Mouse (Mus musculus): ENCODE data around the gene Hoxd8. TPM values are rescaled to one million over a fixed set of nuclear protein-coding genes. Genes with fewer than 3 reads are reported as not detected.

Hoxd8 gene
- polyA plus RNA-seq (2016; fragmentation: Nextera tagmentation; extraction: Ambion mirVana), result not detected in 2 replicates

- Histone ChIP-seq H3K9me3 (no peaks in the 10 kb centered on the region), H3K36me3 (replicated peaks) (no peaks in the 10 kb centered on the region), H3K4me1 (peaks cover 12% of the 10 kb centered on the region), H3K27ac (replicated peaks) (no peak within 1 kb of the TSS), H3K27me3 (replicated peaks; ENCODE audit: low read depth, poor library complexity, severe bottlenecking) (peaks cover 100% of the 10 kb centered on the region), H3K4me3 (peak within 1 kb of the TSS; percentile 52)
- DNase-seq (ENCODE audit: low spot score), result peak; percentile 75
- under 1% methylated on average over 49 of the region's 52 CpGs for WGBS
These were observed at the start of gene Hoxd8 for GRCm38 (mm10) chr2:74704393-74704998. Gene Hoxd8 (plus strand): TSS chr2:74704615.

- no peak overlapping the region for H3K27ac ChIP-seq (replicated peaks)
- WGBS, result 3% methylated on average over 20 of the region's 20 CpGs
- no peaks in the 10 kb centered on the region for H3K9me3 ChIP-seq
- peaks cover 19% of the 10 kb centered on the region for H3K4me1 ChIP-seq
- no peaks in the 10 kb centered on the region for H3K36me3 ChIP-seq (replicated peaks)
- DNase-seq (ENCODE audit: low spot score), result no peak
- peaks cover 98% of the 10 kb centered on the region for H3K27me3 ChIP-seq (replicated peaks; ENCODE audit: low read depth, poor library complexity, severe bottlenecking)
- H3K4me3 ChIP-seq, result no peak overlapping the region
These were observed 49.5 kb upstream of the Hoxd8 start for GRCm38 (mm10) chr2:74654743-74655419.

GRCm38 (mm10) chr2:74655420-74655781 lies 49.0 kb upstream of the Hoxd8 start:
- Histone ChIP-seq H3K4me3 (peak overlapping the region; percentile 48), H3K27me3 (replicated peaks; ENCODE audit: low read depth, poor library complexity, severe bottlenecking) (peaks cover 98% of the 10 kb centered on the region), H3K27ac (replicated peaks) (no peak overlapping the region), H3K9me3 (no peaks in the 10 kb centered on the region), H3K36me3 (replicated peaks) (no peaks in the 10 kb centered on the region), H3K4me1 (peaks cover 19% of the 10 kb centered on the region)
- DNase-seq (ENCODE audit: low spot score), result peak; percentile 60
- WGBS, result under 1% methylated on average over 46 of the region's 47 CpGs

GRCm38 (mm10) chr2:74655821-74656631 lies 48.4 kb upstream of the Hoxd8 start:
- H3K4me3 ChIP-seq, result peak overlapping the region; percentile 48

GRCm38 (mm10) chr2:74656632-74657021 lies 47.8 kb upstream of the Hoxd8 start:
- no peak for DNase-seq (ENCODE audit: low spot score)
- no peaks in the 10 kb centered on the region for H3K36me3 ChIP-seq (replicated peaks)
- H3K4me1 ChIP-seq, result peaks cover 21% of the 10 kb centered on the region
- no peak overlapping the region for H3K27ac ChIP-seq (replicated peaks)
- no peak overlapping the region for H3K4me3 ChIP-seq
- peaks cover 98% of the 10 kb centered on the region for H3K27me3 ChIP-seq (replicated peaks; ENCODE audit: low read depth, poor library complexity, severe bottlenecking)
- H3K9me3 ChIP-seq, result no peaks in the 10 kb centered on the region
- WGBS, result 5% methylated on average over 4 of the region's 4 CpGs

More at GRCm38 (mm10) chr2:74655821-74656631, 48.4 kb upstream of the Hoxd8 start:
- H3K27ac ChIP-seq (replicated peaks), result no peak overlapping the region
- H3K9me3 ChIP-seq, result no peaks in the 10 kb centered on the region
- WGBS, result 2% methylated on average over 69 of the region's 69 CpGs
- peaks cover 98% of the 10 kb centered on the region for H3K27me3 ChIP-seq (replicated peaks; ENCODE audit: low read depth, poor library complexity, severe bottlenecking)
- DNase-seq (ENCODE audit: low spot score), result peak; percentile 70
- no peaks in the 10 kb centered on the region for H3K36me3 ChIP-seq (replicated peaks)
- peaks cover 19% of the 10 kb centered on the region for H3K4me1 ChIP-seq

GRCm38 (mm10) chr2:74657251-74658023 lies 47.0 kb upstream of the Hoxd8 start:
- Histone ChIP-seq H3K27ac (replicated peaks) (no peak overlapping the region), H3K27me3 (replicated peaks; ENCODE audit: low read depth, poor library complexity, severe bottlenecking) (peaks cover 98% of the 10 kb centered on the region), H3K9me3 (no peaks in the 10 kb centered on the region)

GRCm38 (mm10) chr2:74658024-74658666 lies 46.3 kb upstream of the Hoxd8 start:
- H3K9me3 ChIP-seq, result no peaks in the 10 kb centered on the region
- H3K36me3 ChIP-seq (replicated peaks), result no peaks in the 10 kb centered on the region
- H3K27ac ChIP-seq (replicated peaks), result no peak overlapping the region
- H3K27me3 ChIP-seq (replicated peaks; ENCODE audit: low read depth, poor library complexity, severe bottlenecking), result peaks cover 98% of the 10 kb centered on the region
- peaks cover 23% of the 10 kb centered on the region for H3K4me1 ChIP-seq
- WGBS, result 1% methylated on average over 15 of the region's 15 CpGs
- no peak for DNase-seq (ENCODE audit: low spot score)
- H3K4me3 ChIP-seq, result peak overlapping the region; percentile 18; the same call in 1 of the 2 replicates

More at GRCm38 (mm10) chr2:74657251-74658023, 47.0 kb upstream of the Hoxd8 start:
- Histone ChIP-seq H3K4me3 (peak overlapping the region; percentile 18; the same call in 1 of the 2 replicates), H3K36me3 (replicated peaks) (no peaks in the 10 kb centered on the region), H3K4me1 (peaks cover 23% of the 10 kb centered on the region)
- DNase-seq (ENCODE audit: low spot score), result peak; percentile 73
- 2% methylated on average over 62 of the region's 62 CpGs for WGBS

GRCm38 (mm10) chr2:74658667-74659371 lies 45.6 kb upstream of the Hoxd8 start:
- peak; percentile 69 for DNase-seq (ENCODE audit: low spot score)
- Histone ChIP-seq H3K9me3 (no peaks in the 10 kb centered on the region), H3K4me1 (peaks cover 23% of the 10 kb centered on the region)

GRCm38 (mm10) chr2:74659507-74660005 lies 44.9 kb upstream of the Hoxd8 start, which contains the start of gene Evx2:
Gene Evx2 (minus strand): TSS chr2:74659557.
- peaks cover 100% of the 10 kb centered on the region for H3K27me3 ChIP-seq (replicated peaks; ENCODE audit: low read depth, poor library complexity, severe bottlenecking)
- peak; percentile 52 for DNase-seq (ENCODE audit: low spot score)
- H3K36me3 ChIP-seq (replicated peaks), result no peaks in the 10 kb centered on the region
- H3K9me3 ChIP-seq, result no peaks in the 10 kb centered on the region
- 2% methylated on average over 28 of the region's 28 CpGs for WGBS
- no peak within 1 kb of the TSS for H3K27ac ChIP-seq (replicated peaks)
- H3K4me1 ChIP-seq, result peaks cover 23% of the 10 kb centered on the region
- no peak within 1 kb of the TSS for H3K4me3 ChIP-seq

More at GRCm38 (mm10) chr2:74658667-74659371, 45.6 kb upstream of the Hoxd8 start:
- H3K27me3 ChIP-seq (replicated peaks; ENCODE audit: low read depth, poor library complexity, severe bottlenecking), result peaks cover 100% of the 10 kb centered on the region
- WGBS, result under 1% methylated on average over 47 of the region's 47 CpGs
- no peak overlapping the region for H3K4me3 ChIP-seq
- no peak overlapping the region for H3K27ac ChIP-seq (replicated peaks)
- no peaks in the 10 kb centered on the region for H3K36me3 ChIP-seq (replicated peaks)

GRCm38 (mm10) chr2:74660421-74661375 lies 43.7 kb upstream of the Hoxd8 start:
- 4% methylated on average over 30 of the region's 30 CpGs for WGBS
- Histone ChIP-seq H3K4me3 (no peak overlapping the region), H3K4me1 (peaks cover 19% of the 10 kb centered on the region), H3K9me3 (no peaks in the 10 kb centered on the region), H3K27ac (replicated peaks) (no peak overlapping the region), H3K36me3 (replicated peaks) (no peaks in the 10 kb centered on the region), H3K27me3 (replicated peaks; ENCODE audit: low read depth, poor library complexity, severe bottlenecking) (peaks cover 100% of the 10 kb centered on the region)
- DNase-seq (ENCODE audit: low spot score), result peak; percentile 47

All from embryonic facial prominence, embryonic 10.5 days (tissue).